Mouse (Mus musculus) forebrain, postnatal 0 days (tissue): ENCODE results near the gene Cux1. TPM values are rescaled to one million over a fixed set of nuclear protein-coding genes. Genes with fewer than 3 reads are reported as not detected.
A peak's percentile ranks its signal among the peaks of the same experiment; 100 is the strongest.

Source experiments
- ATAC-seq: fragments of 200-750 bp; cut with Nextera tagmentation; 2 replicates; pipeline ENCODE4 v1.8.0; 2017; ENCODE audit warnings: mild to moderate bottlenecking, moderate library complexity
- DNase-seq: peaks from one replicate; pipeline ENCODE4 v3.0.0-alpha.2; 2015
- H3K27ac ChIP-seq: fragments of 300-500 bp; sonication (generic); 2 replicates; pipeline ENCODE4 v1.5.1; 2014; ENCODE audit warnings: low read depth, mild to moderate bottlenecking, antibody characterized with exemption, low read length, moderate library complexity, mixed read lengths
- H3K27me3 ChIP-seq: fragments of 300-500 bp; sonication (generic); 2 replicates; pipeline ENCODE4 v1.6.1; 2014; ENCODE audit warnings: mild to moderate bottlenecking, low read length, mixed read lengths; ENCODE audit not compliant: insufficient read depth
- H3K36me3 ChIP-seq: fragments of 300-500 bp; sonication (generic); 2 replicates; pipeline ENCODE4 v1.6.1; 2014; ENCODE audit warnings: mild to moderate bottlenecking, moderate library complexity; ENCODE audit not compliant: insufficient read depth
- H3K4me1 ChIP-seq: fragments of 300-500 bp; sonication (generic); 2 replicates; pipeline ENCODE4 v1.6.1; 2014; ENCODE audit warnings: antibody characterized with exemption; ENCODE audit not compliant: insufficient read depth
- H3K4me2 ChIP-seq: fragments of 300-500 bp; sonication (generic); 2 replicates; pipeline ENCODE4 v1.6.1; 2014; ENCODE audit warnings: low read depth, mild to moderate bottlenecking, moderate library complexity
- H3K4me3 ChIP-seq: fragments of 300-500 bp; sonication (generic); 2 replicates; pipeline ENCODE4 v1.5.1; 2014; ENCODE audit warnings: low read depth, low read length, mixed read lengths
- H3K9ac ChIP-seq: fragments of 300-500 bp; sonication (generic); 2 replicates; pipeline ENCODE4 v1.6.1; 2014; ENCODE audit warnings: mild to moderate bottlenecking
- H3K9me3 ChIP-seq: fragments of 300-500 bp; sonication (generic); 2 replicates; pipeline ENCODE4 v1.6.1; 2016; ENCODE audit warnings: low read length
- CTCF ChIP-seq: sonication (generic); IDR thresholded peaks from 2 replicates; pipeline ENCODE4 v1.5.1; 2016; ENCODE audit warnings: antibody characterized with exemption, control low read depth, low read depth
- WGBS: fragments of 180-500 bp; shearing (Covaris S2); extraction: QIAGEN DNeasy Blood & Tissue Kit; methylation state at CpG from one replicate; pipeline ENCODE4 v1.1.7; 2014; 5-methylcytosine and 5-hydroxymethylcytosine counted together
- polyA plus RNA-seq: library from polyadenylated mRNA; unstranded; fragments of >200 nt; fragmentation: Nextera tagmentation; extraction: Ambion mirVana; gene quantifications from 2 replicates; pipeline ENCODE4 v1.2.1, GENCODE M21; 2015
- total RNA-seq: library from RNA; depleted of rRNA; stranded (reverse); fragments of >200 nt; gene quantifications from 2 replicates; pipeline ENCODE4 v1.2.3, GENCODE M21; 2014

Cux1 gene
- total and polyA plus RNA-seq, 2 experiments from 2014 or later = 86.0 to 141 TPM

GRCm38 (mm10) chr5:136552832-136553231, 14.5 kb downstream of the Cux1 start:
- Histone ChIP-seq H3K4me2 (no peak overlapping the region), H3K27ac (no peak overlapping the region), H3K4me1 (peaks cover 5% of the 10 kb centered on the region), H3K4me3 (no peak overlapping the region), H3K9me3 (no peaks in the 10 kb centered on the region), H3K9ac (no peak overlapping the region), H3K27me3 (no peaks in the 10 kb centered on the region), H3K36me3 (no peaks in the 10 kb centered on the region)
- ATAC-seq (no peak), DNase-seq (no peak)
- no peak for TF ChIP-seq CTCF

- no peak for DNase-seq
- ATAC-seq = no peak
- TF ChIP-seq CTCF = no peak
- Histone ChIP-seq H3K9ac (no peak overlapping the region), H3K36me3 (no peaks in the 10 kb centered on the region), H3K27ac (no peak overlapping the region), H3K4me1 (peaks cover 5% of the 10 kb centered on the region), H3K27me3 (no peaks in the 10 kb centered on the region), H3K4me2 (no peak overlapping the region), H3K4me3 (no peak overlapping the region), H3K9me3 (no peaks in the 10 kb centered on the region)
- 84% methylated on average over 3 of the region's 3 CpGs for WGBS
These were observed 15.2 kb downstream of the Cux1 start for GRCm38 (mm10) chr5:136552093-136552492.

- no peak for TF ChIP-seq CTCF
These were observed 15.7 kb downstream of the Cux1 start for GRCm38 (mm10) chr5:136551571-136551970.

GRCm38 (mm10) chr5:136550726-136551125, 16.6 kb downstream of the Cux1 start:
- H3K36me3 ChIP-seq = no peaks in the 10 kb centered on the region
- no peaks in the 10 kb centered on the region for H3K27me3 ChIP-seq
- 16% methylated on average over 2 of the region's 2 CpGs for WGBS
- no peak overlapping the region for H3K4me2 ChIP-seq
- no peak overlapping the region for H3K27ac ChIP-seq
- H3K4me3 ChIP-seq = no peak overlapping the region
- ATAC-seq = no peak
- H3K9me3 ChIP-seq = no peaks in the 10 kb centered on the region
- no peak overlapping the region for H3K9ac ChIP-seq
- no peak for DNase-seq
- no peak for TF ChIP-seq CTCF
- peaks cover 4% of the 10 kb centered on the region; the same call in 1 of the 2 replicates for H3K4me1 ChIP-seq

More at GRCm38 (mm10) chr5:136551571-136551970, 15.7 kb downstream of the Cux1 start:
- Histone ChIP-seq H3K27ac (no peak overlapping the region), H3K4me1 (peaks cover 5% of the 10 kb centered on the region), H3K4me3 (no peak overlapping the region), H3K36me3 (no peaks in the 10 kb centered on the region), H3K9me3 (no peaks in the 10 kb centered on the region), H3K27me3 (no peaks in the 10 kb centered on the region), H3K4me2 (no peak overlapping the region), H3K9ac (no peak overlapping the region)
- ATAC-seq = no peak
- DNase-seq = no peak
- WGBS = 69% methylated on average over 6 of the region's 6 CpGs

GRCm38 (mm10) chr5:136548776-136549175, 18.5 kb downstream of the Cux1 start:
- DNase-seq = peak; percentile 11
- Histone ChIP-seq H3K27me3 (no peaks in the 10 kb centered on the region), H3K4me3 (no peak overlapping the region), H3K9me3 (no peaks in the 10 kb centered on the region), H3K36me3 (no peaks in the 10 kb centered on the region), H3K27ac (no peak overlapping the region), H3K4me2 (no peak overlapping the region), H3K4me1 (no peaks in the 10 kb centered on the region), H3K9ac (no peak overlapping the region)
- WGBS = 28% methylated on average over 2 of the region's 2 CpGs
- no peak for TF ChIP-seq CTCF
- no peak for ATAC-seq

GRCm38 (mm10) chr5:136545061-136545460, 22.2 kb downstream of the Cux1 start:
- Histone ChIP-seq H3K9me3 (no peaks in the 10 kb centered on the region), H3K4me3 (no peak overlapping the region), H3K27me3 (no peaks in the 10 kb centered on the region), H3K36me3 (no peaks in the 10 kb centered on the region), H3K27ac (no peak overlapping the region), H3K4me1 (no peaks in the 10 kb centered on the region), H3K4me2 (no peak overlapping the region), H3K9ac (no peak overlapping the region)
- DNase-seq = no peak
- WGBS = 89% methylated on average over 4 of the region's 4 CpGs
- TF ChIP-seq CTCF = no peak
- ATAC-seq = no peak

- Histone ChIP-seq H3K4me2 (no peak overlapping the region), H3K4me3 (no peak overlapping the region), H3K4me1 (no peaks in the 10 kb centered on the region), H3K27me3 (no peaks in the 10 kb centered on the region), H3K9me3 (no peaks in the 10 kb centered on the region), H3K9ac (no peak overlapping the region), H3K36me3 (no peaks in the 10 kb centered on the region), H3K27ac (no peak overlapping the region)
- ATAC-seq (no peak), DNase-seq (no peak)
- TF ChIP-seq CTCF = no peak
These were observed 24.1 kb downstream of the Cux1 start for GRCm38 (mm10) chr5:136543171-136543570.

- Histone ChIP-seq H3K27ac (no peak overlapping the region), H3K4me2 (no peak overlapping the region), H3K4me3 (no peak overlapping the region), H3K27me3 (no peaks in the 10 kb centered on the region), H3K9me3 (no peaks in the 10 kb centered on the region), H3K4me1 (no peaks in the 10 kb centered on the region), H3K9ac (no peak overlapping the region), H3K36me3 (no peaks in the 10 kb centered on the region)
- TF ChIP-seq CTCF = no peak
- ATAC-seq (peak; percentile 62; the same call in 1 of the 2 replicates), DNase-seq (peak; percentile 73)
These were observed 26.3 kb downstream of the Cux1 start for GRCm38 (mm10) chr5:136540952-136541351.
